Mouse (Mus musculus): Measurements from ENCODE around the gene Atxn1. TPM values are rescaled to one million over a fixed set of nuclear protein-coding genes. Genes with fewer than 3 reads are reported as not detected.

Gene Atxn1
- total and polyA plus RNA-seq, 3 experiments: 8.0 to 13.1 (median 9.7) TPM

- Histone ChIP-seq H3K27me3 (replicated peaks) (no peaks in the 10 kb centered on the region), H3K4me3 (replicated peaks in 1 of 3; ENCODE audit: low read depth in 2 of 3, low read length in 2 of 3, poor library complexity in 1 of 3) (no peak overlapping the region), H3K36me3 (replicated peaks in 1 of 2; ENCODE audit: control insufficient read depth in 1 of 2, insufficient read depth in 1 of 2, low read length in 1 of 2) (peaks cover 19 to 66% of the 10 kb centered on the region in 2 experiments), H3K27ac (ENCODE audit: insufficient read depth, low read depth) (peak overlapping the region; percentile 77), H3K4me2 (ENCODE audit: insufficient read depth, low read depth, poor library complexity, severe bottlenecking) (peak overlapping the region; percentile 99), H3K4me1 (ENCODE audit: control insufficient read depth in 1 of 2, insufficient read depth in 2 of 2) (peaks cover 33 to 60% of the 10 kb centered on the region in 2 experiments), H3K9me3 (replicated peaks; ENCODE audit: low read length) (peaks cover 7% of the 10 kb centered on the region), H3K79me2 (replicated peaks; ENCODE audit: control insufficient read depth, extremely low read depth, insufficient read depth, poor library complexity, severe bottlenecking) (peaks cover 17% of the 10 kb centered on the region), H3K9ac (ENCODE audit: insufficient read depth, low read depth) (peak overlapping the region; percentile 75)
- peak; percentile 85 for DNase-seq (ENCODE audit: extremely low read depth)
- dilution Hi-C loops (cut with MboI; ENCODE audit: extremely low pct_ligation_motif_present, extremely low pct_unique_long_range_greater_than_20kb, low sequenced_read_pairs): no loop called here
- TF ChIP-seq TBP (conservative IDR thresholded peaks at IDR 0.05; ENCODE audit: low read depth, low read length) (no peak), SIN3A (IDR thresholded peaks at IDR 0.05; ENCODE audit: low read length) (no peak), USF2 (conservative IDR thresholded peaks at IDR 0.05; ENCODE audit: low read depth, low read length) (no peak), JUND (conservative IDR thresholded peaks at IDR 0.05; ENCODE audit: low read depth, low read length) (peak; percentile 73), HCFC1 (IDR thresholded peaks at IDR 0.05; ENCODE audit: low read depth, low read length) (no peak), ZKSCAN1 (IDR thresholded peaks at IDR 0.05; ENCODE audit: borderline replicate concordance, low read depth, low read length) (no peak), USF1 (IDR thresholded peaks at IDR 0.05; ENCODE audit: low read depth, low read length) (no peak), IRF4 (IDR thresholded peaks at IDR 0.05; ENCODE audit: low read depth, low read length) (peak; percentile 60; the same call in 1 of the 2 replicates), POLR2A (IDR thresholded peaks at IDR 0.05; ENCODE audit: low read depth, low read length) (peak; percentile 27; the same call in 1 of the 2 replicates), POLR2AphosphoS2 (IDR thresholded peaks at IDR 0.05; ENCODE audit: low read depth, low read length) (no peak), GABPA (IDR thresholded peaks at IDR 0.05; ENCODE audit: insufficient replicate concordance, low read depth, low read length) (no peak), NRF1 (IDR thresholded peaks at IDR 0.05; ENCODE audit: low read depth, low read length) (no peak), KAT2A (IDR thresholded peaks at IDR 0.05; ENCODE audit: insufficient replicate concordance, low read length) (no peak), ZC3H11A (IDR thresholded peaks at IDR 0.05; ENCODE audit: low read depth, low read length) (no peak), RAD21 (IDR thresholded peaks at IDR 0.05; ENCODE audit: low read depth, low read length) (no peak), ZMIZ1 (IDR thresholded peaks at IDR 0.05; ENCODE audit: low read depth, low read length) (no peak), NELFE (IDR thresholded peaks at IDR 0.05; ENCODE audit: low read depth, low read length) (no peak), RCOR1 (conservative IDR thresholded peaks at IDR 0.05; ENCODE audit: low read depth, low read length) (0 out of 2 replicates have a peak, but pooled peaks have one; percentile 38), CTCF (conservative IDR thresholded peaks at IDR 0.05 in 1 of 2, IDR thresholded peaks at IDR 0.05 in 1 of 2; ENCODE audit: low read depth in 2 of 2, low read length in 2 of 2) (no peak), ETS1 (conservative IDR thresholded peaks at IDR 0.05; ENCODE audit: low read depth, low read length) (peak; percentile 81), MYC (IDR thresholded peaks at IDR 0.05; ENCODE audit: low read depth, low read length) (0 out of 2 replicates have a peak, but pooled peaks have one; percentile 49), TCF12 (IDR thresholded peaks at IDR 0.05; ENCODE audit: low read depth, low read length) (no peak), MEF2A (IDR thresholded peaks at IDR 0.05; ENCODE audit: borderline replicate concordance, low read depth, low read length) (peak; percentile 24; the same call in 1 of the 2 replicates), SMC3 (IDR thresholded peaks at IDR 0.05; ENCODE audit: low read depth, low read length) (no peak), EP300 (IDR thresholded peaks at IDR 0.05; ENCODE audit: low read length) (peak; percentile 89), ELF1 (IDR thresholded peaks at IDR 0.05; ENCODE audit: low read depth, low read length) (0 out of 2 replicates have a peak, but pooled peaks have one; percentile 7), E2F4 (IDR thresholded peaks at IDR 0.05; ENCODE audit: insufficient replicate concordance, low read depth, low read length) (no peak), ZNF384 (IDR thresholded peaks at IDR 0.05; ENCODE audit: low read depth, low read length) (peak; percentile 76), MAZ (IDR thresholded peaks at IDR 0.05; ENCODE audit: low read depth, low read length) (no peak), BHLHE40 (IDR thresholded peaks at IDR 0.05; ENCODE audit: low read depth, low read length) (peak; percentile 35), MXI1 (IDR thresholded peaks at IDR 0.05; ENCODE audit: low read depth, low read length) (no peak), MAX (IDR thresholded peaks at IDR 0.05; ENCODE audit: low read length) (no peak), CHD1 (IDR thresholded peaks at IDR 0.05; ENCODE audit: low read depth, low read length) (no peak), UBTF (IDR thresholded peaks at IDR 0.05; ENCODE audit: low read depth, low read length) (no peak), JUN (IDR thresholded peaks at IDR 0.05; ENCODE audit: insufficient read depth, low read depth, low read length) (peak; percentile 79), CHD2 (IDR thresholded peaks at IDR 0.05; ENCODE audit: low read length) (peak; percentile 27; the same call in 1 of the 2 replicates), PAX5 (IDR thresholded peaks at IDR 0.05; ENCODE audit: low read length) (no peak), MAFK (IDR thresholded peaks at IDR 0.05; ENCODE audit: insufficient replicate concordance, low read length) (peak; percentile 48; the same call in 1 of the 2 replicates)
- in situ Hi-C loops (cut with MboI; ENCODE audit: low pct_ligation_motif_present, low pct_unique_long_range_greater_than_20kb, low sequenced_read_pairs): no loop called here
Observed at GRCm38 (mm10) chr13:45837609-45838220, 127.1 kb downstream of the Atxn1 start.
